In genomic region chr6:39243511-39243961, GRCm38 (mm10) we compare ENCODE assay signal across 9 mouse cellular contexts. TPM values are rescaled to one million over a fixed set of nuclear protein-coding genes. Genes with fewer than 3 reads are reported as not detected.
DNase-seq lines count a peak whose midpoint lies in the region; ATAC-seq and TF ChIP-seq lines count a peak whose summit lies in the region.
"Had no signal": no experiment of that assay in that cellular context is flagged by ENCODE, and none has a peak within 500 bp of the region (broad histone marks: within the 10 kb centered on the region; RNA-seq: fewer than 3 reads in every experiment).

No protein-coding gene starts in this region.

- H3K36me3 ChIP-seq in heart, embryonic 12.5 days = no peaks in the 10 kb centered on the region
- no peaks in the 10 kb centered on the region for H3K36me3 ChIP-seq in kidney, postnatal 0 days (ENCODE audit: insufficient read depth, low read length)
- no peaks in the 10 kb centered on the region for H3K36me3 ChIP-seq in stomach, embryonic 15.5 days
- H3K36me3 ChIP-seq: liver, embryonic 15.5 days had no signal

- no peaks in the 10 kb centered on the region for H3K9me3 ChIP-seq in heart, embryonic 12.5 days (replicated peaks)
- no peaks in the 10 kb centered on the region for H3K9me3 ChIP-seq in kidney, postnatal 0 days (replicated peaks; ENCODE audit: low read length)
- no peaks in the 10 kb centered on the region for H3K9me3 ChIP-seq in stomach, embryonic 15.5 days
- H3K9me3 ChIP-seq: liver, embryonic 15.5 days had no signal

- DNase-seq in 3T3-L1 (ENCODE audit: low read depth, low spot score) = peak; percentile 100
- peak; percentile 98 for DNase-seq in adipocyte (ENCODE audit: low spot score)
- peak; percentile 66 for DNase-seq in kidney, postnatal 0 days (ENCODE audit: low spot score)
- no peak for DNase-seq in left cerebral cortex, adult 11 months (ENCODE audit: low spot score)
- no peak for DNase-seq in spleen, adult 18-20 months

- 65% methylated on average over 8 of the region's 8 CpGs for WGBS in heart, embryonic 12.5 days
- 20% methylated on average over 8 of the region's 8 CpGs for WGBS in kidney, postnatal 0 days
- WGBS in stomach, embryonic 15.5 days = 43% methylated on average over 8 of the region's 8 CpGs

- no peak overlapping the region for H3K4me2 ChIP-seq in heart, embryonic 12.5 days
- H3K4me2 ChIP-seq in kidney, postnatal 0 days (ENCODE audit: low read length) = no peak overlapping the region
- H3K4me2 ChIP-seq in stomach, embryonic 15.5 days = peak overlapping the region; percentile 1
- H3K4me2 ChIP-seq: liver, embryonic 15.5 days had no signal

- TF ChIP-seq CTCF in kidney, postnatal 0 days (IDR thresholded peaks at IDR 0.05; ENCODE audit: low read depth) = no peak

- peak overlapping the region; percentile 32 for H3K27ac ChIP-seq in heart, embryonic 12.5 days (ENCODE audit: poor library complexity, severe bottlenecking)
- H3K27ac ChIP-seq in kidney, postnatal 0 days = peak overlapping the region; percentile 47
- peak overlapping the region; percentile 90 for H3K27ac ChIP-seq in stomach, embryonic 15.5 days
- H3K27ac ChIP-seq: liver, embryonic 15.5 days had no signal

- H3K27me3 ChIP-seq in heart, embryonic 12.5 days (replicated peaks) = no peaks in the 10 kb centered on the region
- H3K27me3 ChIP-seq in kidney, postnatal 0 days (ENCODE audit: insufficient read depth, low read length) = no peaks in the 10 kb centered on the region
- H3K27me3 ChIP-seq in stomach, embryonic 15.5 days (replicated peaks) = no peaks in the 10 kb centered on the region

- no peak overlapping the region for H3K4me3 ChIP-seq in heart, embryonic 12.5 days
- H3K4me3 ChIP-seq in kidney, postnatal 0 days (replicated peaks; ENCODE audit: low read depth, low read length) = no peak overlapping the region
- H3K4me3 ChIP-seq in stomach, embryonic 15.5 days (replicated peaks) = no peak overlapping the region
- H3K4me3 ChIP-seq: liver, embryonic 15.5 days had no signal

- H3K9ac ChIP-seq in heart, embryonic 12.5 days = no peak overlapping the region
- no peak overlapping the region for H3K9ac ChIP-seq in kidney, postnatal 0 days (ENCODE audit: low read depth, low read length)
- H3K9ac ChIP-seq in stomach, embryonic 15.5 days = no peak overlapping the region
- H3K9ac ChIP-seq: liver, embryonic 15.5 days had no signal

- peaks cover 25% of the 10 kb centered on the region for H3K4me1 ChIP-seq in heart, embryonic 12.5 days (replicated peaks)
- peaks cover 23% of the 10 kb centered on the region for H3K4me1 ChIP-seq in kidney, postnatal 0 days (replicated peaks; ENCODE audit: insufficient read depth, low read length)
- peaks cover 28% of the 10 kb centered on the region for H3K4me1 ChIP-seq in stomach, embryonic 15.5 days

- no peak for ATAC-seq in heart, embryonic 12.5 days (ENCODE audit: insufficient number of reproducible peaks, low FRiP score)
- peak; percentile 82 for ATAC-seq in kidney, postnatal 0 days (replicated peaks; ENCODE audit: low FRiP score, low read depth)
- no peak for ATAC-seq in stomach, embryonic 15.5 days (ENCODE audit: insufficient read depth, low FRiP score, low read depth)
- ATAC-seq in CD4-positive, CD25-positive, alpha-beta regulatory T cell, adult 4 months = no peak

RNA-seq across cellular contexts. Expression of gene Kdm7a, which starts 36.9 kb away (rescaled TPM):
- 6.8 and 7.1 TPM in 2 replicates for polyA plus RNA-seq in heart, embryonic 12.5 days (2016; fragmentation: Nextera tagmentation; extraction: Ambion mirVana)
- 3.9 and 4.3 TPM in 2 replicates for polyA plus RNA-seq in kidney, postnatal 0 days (2015; fragmentation: Nextera tagmentation; extraction: Ambion mirVana)
- 5.9 and 6.2 TPM in 2 replicates for polyA plus RNA-seq in stomach, embryonic 15.5 days (2015; fragmentation: Nextera tagmentation; extraction: Ambion mirVana)
- 10 to 100 TPM; 10.2 to 13.6 TPM for polyA plus RNA-seq in CD4-positive, CD25-positive, alpha-beta regulatory T cell, adult 4 months (2017; shearing (Covaris generic))

Comparison
In these comparisons a context has a peak if more than half of its experiments do, and no peak if none do; other contexts are left out.
1. DNase-seq: peak in 3T3-L1 (single experiment), adipocyte (single experiment) and kidney, postnatal 0 days (single experiment); none in left cerebral cortex, adult 11 months (single experiment) and spleen, adult 18-20 months (0 of 2).
2. H3K27ac ChIP-seq: peak in every context shown above with its lines; median percentile 90 in stomach, embryonic 15.5 days; 47 in kidney, postnatal 0 days; 32 in heart, embryonic 12.5 days.